Mouse (Mus musculus) embryonic fibroblast, embryonic 13.5 days (primary cell): ENCODE measurements around the gene Bach2. TPM values are rescaled to one million over a fixed set of nuclear protein-coding genes. Genes with fewer than 3 reads are reported as not detected.

Experiments
- H3K27ac ChIP-seq: 2 replicates; pipeline ENCODE4 v1.5.1; 2012; ENCODE audit warnings: low read length, control low read depth, inconsistent platforms; ENCODE audit not compliant: insufficient read depth
- H3K4me1 ChIP-seq: 2 replicates; pipeline ENCODE4 v1.6.1; 2011; ENCODE audit warnings: low read length; ENCODE audit not compliant: control insufficient read depth, insufficient read depth
- H3K4me3 ChIP-seq: 2 replicates; pipeline ENCODE4 v1.5.1; 2011; ENCODE audit warnings: mild to moderate bottlenecking, control low read depth, low read length; ENCODE audit not compliant: insufficient read depth
- CTCF ChIP-seq: IDR thresholded peaks from 2 replicates; pipeline ENCODE4 v1.5.1; 2011; ENCODE audit warnings: mild to moderate bottlenecking, control low read depth, low read length, moderate library complexity, borderline replicate concordance; ENCODE audit not compliant: insufficient read depth
- POLR2A ChIP-seq: IDR thresholded peaks from 2 replicates; pipeline ENCODE4 v1.6.1; 2011; ENCODE audit warnings: low read depth, mild to moderate bottlenecking, control low read depth, low read length, moderate library complexity
- polyA plus RNA-seq: library from polyadenylated mRNA; stranded (reverse); fragments of >200 nt; gene quantifications from 2 replicates; pipeline ENCODE4 v1.2.4, GENCODE M21; 2011; ENCODE audit warnings: low read depth; ENCODE audit not compliant: missing spikeins, insufficient read length

Bach2 gene
- polyA plus RNA-seq, 1 experiment: 6.7 TPM

GRCm38 (mm10) chr4:32461986-32462385 is 223.4 kb downstream of the Bach2 start:
- peaks cover 9% of the 10 kb centered on the region; the same call in 1 of the 2 replicates for H3K4me1 ChIP-seq
- H3K27ac ChIP-seq: no peak overlapping the region
- H3K4me3 ChIP-seq: no peak overlapping the region
- TF ChIP-seq CTCF (no peak), POLR2A (no peak)

GRCm38 (mm10) chr4:32463065-32463464 is 224.5 kb downstream of the Bach2 start:
- H3K4me1 ChIP-seq: peaks cover 9% of the 10 kb centered on the region; the same call in 1 of the 2 replicates
- no peak overlapping the region for H3K27ac ChIP-seq
- H3K4me3 ChIP-seq: no peak overlapping the region
- TF ChIP-seq CTCF: no peak
- no peak for TF ChIP-seq POLR2A

GRCm38 (mm10) chr4:32464540-32464939 is 225.9 kb downstream of the Bach2 start:
- no peak for TF ChIP-seq CTCF
- TF ChIP-seq POLR2A: no peak
- no peak overlapping the region for H3K27ac ChIP-seq
- peaks cover 9% of the 10 kb centered on the region; the same call in 1 of the 2 replicates for H3K4me1 ChIP-seq
- no peak overlapping the region for H3K4me3 ChIP-seq

- Histone ChIP-seq H3K4me1 (peaks cover 9% of the 10 kb centered on the region; the same call in 1 of the 2 replicates), H3K27ac (peak overlapping the region; percentile 14; the same call in 1 of the 2 replicates), H3K4me3 (no peak overlapping the region)
- TF ChIP-seq POLR2A: no peak
- no peak for TF ChIP-seq CTCF
Observed at GRCm38 (mm10) chr4:32466031-32466430, 227.4 kb downstream of the Bach2 start.

GRCm38 (mm10) chr4:32477977-32478660 is 239.5 kb downstream of the Bach2 start:
- Histone ChIP-seq H3K27ac (no peak overlapping the region), H3K4me3 (no peak overlapping the region), H3K4me1 (peaks cover 10% of the 10 kb centered on the region)

GRCm38 (mm10) chr4:32479231-32479630 is 240.6 kb downstream of the Bach2 start:
- Histone ChIP-seq H3K4me3 (no peak overlapping the region), H3K27ac (no peak overlapping the region), H3K4me1 (peaks cover 11% of the 10 kb centered on the region)
- no peak for TF ChIP-seq CTCF

More at GRCm38 (mm10) chr4:32477977-32478660, 239.5 kb downstream of the Bach2 start:
- TF ChIP-seq CTCF: no peak
- TF ChIP-seq POLR2A: no peak

- Histone ChIP-seq H3K27ac (no peak overlapping the region), H3K4me3 (no peak overlapping the region), H3K4me1 (peaks cover 11% of the 10 kb centered on the region)
- TF ChIP-seq POLR2A (no peak), CTCF (no peak)
Observed at GRCm38 (mm10) chr4:32479801-32480700, 241.4 kb downstream of the Bach2 start.

GRCm38 (mm10) chr4:32481366-32482055 is 242.9 kb downstream of the Bach2 start:
- Histone ChIP-seq H3K4me1 (peaks cover 12% of the 10 kb centered on the region), H3K27ac (no peak overlapping the region), H3K4me3 (no peak overlapping the region)
- TF ChIP-seq CTCF: no peak
- no peak for TF ChIP-seq POLR2A

GRCm38 (mm10) chr4:32482138-32482537 is 243.5 kb downstream of the Bach2 start:
- Histone ChIP-seq H3K4me1 (peaks cover 17% of the 10 kb centered on the region), H3K27ac (no peak overlapping the region), H3K4me3 (no peak overlapping the region)
- TF ChIP-seq CTCF (no peak), POLR2A (no peak)

- Histone ChIP-seq H3K4me1 (peaks cover 17% of the 10 kb centered on the region), H3K27ac (0 out of 2 replicates have a peak overlapping the region, but pooled peaks have one; percentile 4), H3K4me3 (no peak overlapping the region)
- TF ChIP-seq POLR2A (no peak), CTCF (no peak)
Observed at GRCm38 (mm10) chr4:32482936-32483335, 244.3 kb downstream of the Bach2 start.
